In the genomic region with DNA sequence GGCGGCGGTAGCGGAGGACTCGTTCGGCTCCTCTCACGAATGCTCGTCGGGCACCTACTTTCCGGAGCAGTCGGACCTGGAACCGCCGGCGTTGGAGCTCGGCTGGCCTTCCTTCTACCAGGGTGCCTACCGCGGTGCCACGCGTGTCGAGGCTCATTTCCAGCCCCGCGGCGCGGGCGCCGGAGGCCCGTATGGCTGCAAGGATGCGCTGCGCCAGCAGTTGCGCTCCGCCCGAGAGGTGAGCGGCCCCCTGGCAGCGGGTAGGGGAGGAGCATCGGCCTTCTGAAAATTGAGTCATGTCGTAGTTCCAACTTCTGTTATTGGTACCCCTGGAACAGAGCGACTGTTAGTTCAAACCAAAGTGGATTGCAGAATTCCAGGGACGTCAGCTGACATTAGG, we compare ENCODE assay signal across 8 mouse cellular contexts. TPM values are rescaled to one million over a fixed set of nuclear protein-coding genes. Genes with fewer than 3 reads are reported as not detected.
DNase-seq lines count a peak whose midpoint lies in the region; ATAC-seq and TF ChIP-seq lines count a peak whose summit lies in the region.

No protein-coding gene starts in this region.

- no peak for TF ChIP-seq CTCF in lung, embryonic 14.5 days (IDR thresholded peaks at IDR 0.05; ENCODE audit: low read depth)
- TF ChIP-seq CTCF in midbrain, postnatal 0 days (IDR thresholded peaks at IDR 0.05) = no peak

- H3K36me3 ChIP-seq in lung, embryonic 14.5 days (ENCODE audit: insufficient read depth) = peaks cover 7% of the 10 kb centered on the region; the same call in 1 of the 2 replicates
- H3K36me3 ChIP-seq in forebrain, embryonic 13.5 days (ENCODE audit: poor library complexity, severe bottlenecking) = peaks cover 8% of the 10 kb centered on the region; the same call in 1 of the 2 replicates
- H3K36me3 ChIP-seq in limb, embryonic 11.5 days (ENCODE audit: control insufficient read depth, insufficient read depth, low read length) = peaks cover 5% of the 10 kb centered on the region; the same call in 1 of the 2 replicates
- no peaks in the 10 kb centered on the region for H3K36me3 ChIP-seq in midbrain, postnatal 0 days (ENCODE audit: insufficient read depth, low read length)

- DNase-seq in lung, embryonic 14.5 days = peak; percentile 67
- DNase-seq in lung, adult 18-20 months = no peak
- DNase-seq in ZHBTc4 (ENCODE audit: low read depth, low spot score) = peak; percentile 68
- DNase-seq in limb, embryonic 11.5 days (ENCODE audit: low spot score) = peak; percentile 61
- DNase-seq in midbrain, postnatal 0 days (ENCODE audit: low spot score) = no peak
- peak; percentile 57 for DNase-seq in yolk sac, embryonic 10.5 days (ENCODE audit: low spot score)
- DNase-seq in left cerebral cortex, adult 9 months (ENCODE audit: low spot score in 2 of 2) = no peak

- H3K27me3 ChIP-seq in lung, embryonic 14.5 days (ENCODE audit: insufficient read depth, low read length) = no peaks in the 10 kb centered on the region
- H3K27me3 ChIP-seq in forebrain, embryonic 13.5 days = no peaks in the 10 kb centered on the region
- H3K27me3 ChIP-seq in limb, embryonic 11.5 days (ENCODE audit: control insufficient read depth, insufficient read depth, low read length) = no peaks in the 10 kb centered on the region
- no peaks in the 10 kb centered on the region for H3K27me3 ChIP-seq in midbrain, postnatal 0 days (ENCODE audit: insufficient read depth, low read length)

- H3K9ac ChIP-seq in lung, embryonic 14.5 days = peak overlapping the region; percentile 76
- peak overlapping the region; percentile 81 for H3K9ac ChIP-seq in forebrain, embryonic 13.5 days
- H3K9ac ChIP-seq in limb, embryonic 11.5 days (ENCODE audit: low read length) = peak overlapping the region; percentile 66
- no peak overlapping the region; the same call in 1 of the 2 replicates for H3K9ac ChIP-seq in midbrain, postnatal 0 days (replicated peaks; ENCODE audit: low read length, poor library complexity, severe bottlenecking)

- WGBS in lung, embryonic 14.5 days = 0% methylated on average over 37 of the region's 37 CpGs
- WGBS in forebrain, embryonic 13.5 days = under 1% methylated on average over 37 of the region's 37 CpGs
- WGBS in limb, embryonic 11.5 days = 0% methylated on average over 37 of the region's 37 CpGs
- under 1% methylated on average over 29 of the region's 37 CpGs for WGBS in midbrain, postnatal 0 days

- peak overlapping the region; percentile 86 for H3K27ac ChIP-seq in lung, embryonic 14.5 days (ENCODE audit: low read depth)
- H3K27ac ChIP-seq in forebrain, embryonic 13.5 days = peak overlapping the region; percentile 59; the same call in 1 of the 2 replicates
- H3K27ac ChIP-seq in limb, embryonic 11.5 days (replicated peaks; ENCODE audit: low read depth, low read length) = 0 out of 2 replicates have a peak overlapping the region, but pooled peaks have one; percentile 53
- no peak overlapping the region for H3K27ac ChIP-seq in midbrain, postnatal 0 days (ENCODE audit: low read depth, low read length)

- peak; percentile 18 for ATAC-seq in lung, embryonic 14.5 days (ENCODE audit: insufficient read depth)
- ATAC-seq in forebrain, embryonic 13.5 days = peak; percentile 14
- no peak for ATAC-seq in limb, embryonic 11.5 days (ENCODE audit: insufficient number of reproducible peaks, low FRiP score, low TSS enrichment, low read depth)
- peak; percentile 14; the same call in 1 of the 2 replicates for ATAC-seq in midbrain, postnatal 0 days (ENCODE audit: low FRiP score)

- H3K4me2 ChIP-seq in lung, embryonic 14.5 days = peak overlapping the region; percentile 85
- peak overlapping the region; percentile 97 for H3K4me2 ChIP-seq in forebrain, embryonic 13.5 days
- H3K4me2 ChIP-seq in limb, embryonic 11.5 days (ENCODE audit: low read depth, severe bottlenecking) = peak overlapping the region; percentile 69
- H3K4me2 ChIP-seq in midbrain, postnatal 0 days (ENCODE audit: low read depth, low read length, poor library complexity, severe bottlenecking) = peak overlapping the region; percentile 91

- H3K4me3 ChIP-seq in lung, embryonic 14.5 days (ENCODE audit: low read depth, low read length) = peak overlapping the region; percentile 83
- H3K4me3 ChIP-seq in forebrain, embryonic 13.5 days = peak overlapping the region; percentile 72
- H3K4me3 ChIP-seq in limb, embryonic 11.5 days (ENCODE audit: low read depth, low read length) = peak overlapping the region; percentile 77
- H3K4me3 ChIP-seq in midbrain, postnatal 0 days (ENCODE audit: low read depth, low read length) = peak overlapping the region; percentile 46

- H3K4me1 ChIP-seq in lung, embryonic 14.5 days (ENCODE audit: insufficient read depth) = peaks cover 24% of the 10 kb centered on the region
- H3K4me1 ChIP-seq in forebrain, embryonic 13.5 days = peaks cover 49% of the 10 kb centered on the region
- H3K4me1 ChIP-seq in limb, embryonic 11.5 days (ENCODE audit: control insufficient read depth, insufficient read depth, low read length) = peaks cover 21% of the 10 kb centered on the region
- H3K4me1 ChIP-seq in midbrain, postnatal 0 days (ENCODE audit: insufficient read depth, low read length) = no peaks in the 10 kb centered on the region; the same call in 1 of the 2 replicates

- no peaks in the 10 kb centered on the region for H3K9me3 ChIP-seq in lung, embryonic 14.5 days (ENCODE audit: low read depth, low read length)
- H3K9me3 ChIP-seq in forebrain, embryonic 13.5 days (replicated peaks) = no peaks in the 10 kb centered on the region
- H3K9me3 ChIP-seq in limb, embryonic 11.5 days (ENCODE audit: control insufficient read depth, low read length) = no peaks in the 10 kb centered on the region
- no peaks in the 10 kb centered on the region for H3K9me3 ChIP-seq in midbrain, postnatal 0 days (ENCODE audit: low read length)

RNA-seq across cellular contexts. Expression of a gene that starts 0.5 kb away (rescaled TPM):
- polyA plus RNA-seq in lung, embryonic 14.5 days (2014; fragmentation: Nextera tagmentation; extraction: Ambion mirVana) = 64.1 and 67.5 TPM in 2 replicates
- 38.7 and 39.9 TPM in 2 replicates for polyA plus RNA-seq in forebrain, embryonic 13.5 days (2015; fragmentation: Nextera tagmentation; extraction: Ambion mirVana)
- polyA plus RNA-seq in limb, embryonic 11.5 days (2014; fragmentation: Nextera tagmentation; extraction: Ambion mirVana) = 51.1 and 54.0 TPM in 2 replicates
- total RNA-seq in midbrain, postnatal 0 days (2014; rRNA removed) = 6.4 and 6.6 TPM in 2 replicates
- polyA plus RNA-seq in midbrain, postnatal 0 days (2015; fragmentation: Nextera tagmentation; extraction: Ambion mirVana) = 3.8 TPM in 2 replicates

RNA-seq across cellular contexts. Expression of a gene that starts 26.3 kb away (rescaled TPM):
- 17.0 and 17.1 TPM in 2 replicates for polyA plus RNA-seq in lung, embryonic 14.5 days (2014; fragmentation: Nextera tagmentation; extraction: Ambion mirVana)
- polyA plus RNA-seq in forebrain, embryonic 13.5 days (2015; fragmentation: Nextera tagmentation; extraction: Ambion mirVana) = 16.2 and 19.5 TPM in 2 replicates
- 16.3 and 18.3 TPM in 2 replicates for polyA plus RNA-seq in limb, embryonic 11.5 days (2014; fragmentation: Nextera tagmentation; extraction: Ambion mirVana)
- 24.7 and 26.9 TPM in 2 replicates for total RNA-seq in midbrain, postnatal 0 days (2014; rRNA removed)
- 9.7 and 11.4 TPM in 2 replicates for polyA plus RNA-seq in midbrain, postnatal 0 days (2015; fragmentation: Nextera tagmentation; extraction: Ambion mirVana)

Comparison
In these comparisons a context has a peak if more than half of its experiments do, and no peak if none do; other contexts are left out.
1. DNase-seq: peak in lung, embryonic 14.5 days (single experiment), ZHBTc4 (single experiment), limb, embryonic 11.5 days (single experiment) and yolk sac, embryonic 10.5 days (single experiment); none in lung, adult 18-20 months (0 of 2), midbrain, postnatal 0 days (single experiment) and left cerebral cortex, adult 9 months (0 of 2).
2. Peak in every context shown above with its lines, with median percentiles within 50 percentile points of each other: H3K4me2 ChIP-seq and H3K4me3 ChIP-seq.